Mouse (Mus musculus): Measurements from ENCODE around the gene Ptdss2. TPM values are rescaled to one million over a fixed set of nuclear protein-coding genes. Genes with fewer than 3 reads are reported as not detected.

Gene Ptdss2
- total and polyA plus RNA-seq, 3 experiments = 16.9 to 44.9 TPM; not detected in 1

DNA sequence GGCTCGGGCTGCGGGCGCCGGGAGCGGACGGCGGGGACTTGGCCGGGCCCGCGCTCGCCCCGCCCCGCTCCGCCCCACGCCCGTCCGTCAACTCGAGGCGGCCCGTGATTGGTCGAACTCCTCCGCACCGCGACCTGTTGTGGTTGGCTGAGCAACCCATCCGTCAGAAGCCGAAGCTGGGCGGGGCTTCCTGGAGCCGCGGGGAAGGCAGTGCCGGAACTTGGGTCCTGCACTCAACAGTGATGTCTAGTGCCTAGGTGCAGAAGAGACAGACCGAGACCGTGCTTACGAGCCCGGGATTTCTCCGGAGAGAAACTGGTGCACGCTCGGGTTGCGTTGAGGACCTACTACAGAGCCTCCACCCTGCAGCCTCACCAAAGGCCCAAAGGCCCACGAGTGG is 71.8 kb downstream of the Ptdss2 start, which contains the start of the genes Hras and Lrrc56 (continued):
- TF ChIP-seq ZMIZ1 (IDR thresholded peaks at IDR 0.05; ENCODE audit: low read depth, low read length) = peak; percentile 90

- Histone ChIP-seq H3K79me2 (ENCODE audit: control insufficient read depth, insufficient read depth, low read length, poor library complexity) (peaks cover 12% of the 10 kb centered on the region), H3K9ac (ENCODE audit: control insufficient read depth, low read depth, low read length, poor library complexity, severe bottlenecking) (peak overlapping the region; percentile 82), H3K4me1 (ENCODE audit: control insufficient read depth in 1 of 2, insufficient read depth in 2 of 2, low read length in 2 of 2) (peaks cover 6 to 29% of the 10 kb centered on the region in 2 experiments; a peak in 3 of 4 replicates), H3K9me3 (replicated peaks; ENCODE audit: insufficient read depth, low read length) (no peaks in the 10 kb centered on the region), H3K36me3 (ENCODE audit: control insufficient read depth in 1 of 2, insufficient read depth in 2 of 2, low read length in 2 of 2) (peaks cover 2 to 18% of the 10 kb centered on the region in 2 experiments; a peak in 3 of 4 replicates), H3K4me3 (ENCODE audit: control insufficient read depth in 1 of 2, insufficient read depth in 1 of 2, low read depth in 2 of 2, low read length in 2 of 2) (peak overlapping the region; percentile 57 to 90), H3K27me3 (ENCODE audit: control insufficient read depth in 1 of 2, insufficient read depth in 2 of 2, low read length in 2 of 2) (no peaks in the 10 kb centered on the region), H3K27ac (ENCODE audit: control insufficient read depth, low read depth, low read length) (peak overlapping the region; percentile 76)
- TF ChIP-seq ETS1 (IDR thresholded peaks at IDR 0.05; ENCODE audit: low read depth, low read length) (no peak), KAT2A (conservative IDR thresholded peaks at IDR 0.05; ENCODE audit: low read depth, low read length) (no peak), MXI1 (IDR thresholded peaks at IDR 0.05; ENCODE audit: low read depth, low read length) (no peak), ZNF384 (IDR thresholded peaks at IDR 0.05; ENCODE audit: low read depth, low read length) (no peak), RAD21 (IDR thresholded peaks at IDR 0.05; ENCODE audit: low read depth, low read length) (no peak), GABPA (IDR thresholded peaks at IDR 0.05; ENCODE audit: low read depth, low read length) (no peak), ZC3H11A (IDR thresholded peaks at IDR 0.05; ENCODE audit: low read depth, low read length) (no peak), NELFE (IDR thresholded peaks at IDR 0.05; ENCODE audit: low read depth, low read length) (peak; percentile 38), NRF1 (IDR thresholded peaks at IDR 0.05; ENCODE audit: insufficient read depth, low read depth, low read length, poor library complexity, severe bottlenecking) (no peak), UBTF (IDR thresholded peaks at IDR 0.05; ENCODE audit: borderline replicate concordance, insufficient read depth, low read depth, low read length) (no peak), POLR2AphosphoS5 (IDR thresholded peaks at IDR 0.05; ENCODE audit: borderline replicate concordance, low read depth, low read length) (no peak), ZMIZ1 (IDR thresholded peaks at IDR 0.05; ENCODE audit: low read depth, low read length) (no peak; the same call in 1 of the 2 replicates), MYC (IDR thresholded peaks at IDR 0.05; ENCODE audit: low read depth, low read length) (0 out of 2 replicates have a peak, but pooled peaks have one; percentile 51), USF1 (IDR thresholded peaks at IDR 0.05; ENCODE audit: low read depth, low read length) (no peak), GATA1 (IDR thresholded peaks at IDR 0.05; ENCODE audit: low read depth, low read length) (no peak), MAZ (IDR thresholded peaks at IDR 0.05; ENCODE audit: low read depth, low read length) (0 out of 2 replicates have a peak, but pooled peaks have one; percentile 9), EP300 (IDR thresholded peaks at IDR 0.05; ENCODE audit: low read depth in 1 of 2, low read length in 2 of 2) (no peak), CTCF (IDR thresholded peaks at IDR 0.05 in 2 of 3, conservative IDR thresholded peaks at IDR 0.05 in 1 of 3; ENCODE audit: control insufficient read depth in 1 of 3, insufficient read depth in 1 of 3, low read depth in 2 of 3, low read length in 3 of 3, poor library complexity in 1 of 3, severe bottlenecking in 1 of 3) (no peak), MYB (IDR thresholded peaks at IDR 0.05; ENCODE audit: low read depth, low read length) (no peak), SIN3A (IDR thresholded peaks at IDR 0.05; ENCODE audit: low read length) (no peak; the same call in 1 of the 2 replicates), MAX (IDR thresholded peaks at IDR 0.05; ENCODE audit: low read length) (no peak; the same call in 1 of the 2 replicates), CHD2 (IDR thresholded peaks at IDR 0.05; ENCODE audit: low read length) (no peak), TAL1 (IDR thresholded peaks at IDR 0.05; ENCODE audit: low read length) (no peak), SMC3 (IDR thresholded peaks at IDR 0.05; ENCODE audit: low read depth, low read length) (no peak)
- DNase-seq (ENCODE audit: low read depth, low spot score) = no peak
Measured at GRCm38 (mm10) chr7:141194409-141194808, 72.2 kb downstream of the Ptdss2 start.

All from MEL (cell line).